Mouse (Mus musculus) fat pad, adult 2 months (tissue): ENCODE results near the gene Pcnt.

Source experiments
- DNase-seq: peaks from one replicate; pipeline ENCODE4 v3.0.0-alpha.2; 2011; ENCODE audit warnings: low read depth, low spot score; ENCODE audit errors: extremely low read depth

Pcnt gene

DNA sequence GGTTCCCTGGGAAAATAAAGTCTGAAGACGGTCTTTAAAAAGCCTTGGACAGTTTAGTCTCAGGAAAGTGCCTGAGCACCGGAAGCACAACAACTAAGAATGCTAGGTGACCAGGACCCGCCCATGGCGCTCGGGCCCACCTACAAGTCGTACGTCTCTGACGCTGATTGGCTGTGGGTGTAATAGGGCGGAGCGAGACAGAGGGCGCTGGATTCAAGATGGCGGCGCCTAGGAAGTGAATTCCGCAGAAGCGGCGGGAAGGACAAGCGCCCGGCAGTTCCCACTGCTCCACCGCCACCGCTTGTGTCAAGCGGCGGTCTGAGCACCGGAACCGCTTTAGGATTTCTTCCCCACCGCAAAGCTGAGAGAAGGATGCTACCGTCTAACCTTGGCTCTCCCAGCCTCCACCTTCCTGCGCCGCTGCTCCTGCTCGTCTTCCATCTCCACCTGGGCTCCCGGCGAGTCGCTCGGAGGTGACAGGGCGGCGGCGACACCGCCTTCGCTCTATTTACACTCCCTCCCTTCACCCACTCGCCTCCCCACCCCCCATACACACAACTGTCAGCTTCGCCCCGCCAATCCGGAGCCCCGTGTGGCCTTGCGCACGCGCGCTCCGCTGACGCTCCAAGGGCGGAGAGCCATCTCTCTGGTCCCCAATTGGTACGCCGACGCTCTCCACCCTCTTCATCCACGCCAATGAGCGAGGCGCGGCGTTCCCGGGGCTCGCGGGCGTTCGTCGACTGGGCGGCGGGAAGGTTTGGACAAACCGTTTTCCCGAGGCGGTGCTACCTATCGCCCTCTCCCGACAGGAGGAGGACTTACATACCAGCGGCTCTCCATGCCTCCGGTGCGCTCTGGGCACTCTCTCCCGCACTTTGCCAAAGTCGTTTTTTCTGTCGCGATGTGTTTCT lies at the start of gene Pcnt:
Pcnt (minus strand) TSS at position 609 of the 911 bp plus-strand sequence.
- peak; percentile 43 for DNase-seq

DNA sequence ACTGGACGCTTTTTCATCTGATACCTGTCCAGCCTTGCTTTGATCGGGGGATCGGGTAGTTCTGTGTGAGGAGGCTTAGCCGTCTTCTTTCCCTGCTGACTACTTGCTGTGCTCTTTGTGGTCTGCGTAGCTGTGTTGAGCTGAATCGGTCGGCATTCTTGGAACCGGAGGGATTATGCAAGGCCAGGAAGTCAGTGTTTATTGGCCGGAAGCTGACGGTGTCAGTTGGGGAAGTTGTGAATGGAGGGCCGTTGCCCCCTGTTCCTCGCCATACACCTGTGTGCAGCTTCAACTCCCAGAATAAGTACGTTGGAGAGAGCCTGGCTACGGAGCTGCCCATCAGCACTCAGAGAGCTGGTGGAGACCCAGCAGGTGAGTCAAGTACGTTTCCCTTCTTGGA lies 46.6 kb upstream of the Pcnt start:
- no peak for DNase-seq

DNA sequence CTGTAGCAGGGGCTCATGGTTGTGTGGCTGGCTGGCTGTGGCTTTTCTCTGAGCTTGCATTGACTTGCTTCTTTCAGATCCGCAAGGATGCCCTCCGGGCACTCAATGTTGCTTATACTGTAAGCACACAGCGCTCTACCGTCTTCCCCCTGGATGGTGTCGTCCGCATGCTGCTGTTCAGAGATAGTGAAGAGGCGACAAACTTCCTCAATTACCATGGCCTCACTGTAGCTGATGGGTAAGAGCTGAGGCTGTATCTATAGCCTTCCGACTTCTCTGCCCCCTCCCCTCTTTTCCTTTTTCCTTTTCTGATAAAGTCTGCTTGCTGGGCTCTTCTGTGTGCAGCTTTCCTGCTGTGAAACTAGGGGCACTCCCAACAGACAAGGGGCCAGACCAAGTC lies 45.7 kb upstream of the Pcnt start:
- DNase-seq, result no peak

DNA sequence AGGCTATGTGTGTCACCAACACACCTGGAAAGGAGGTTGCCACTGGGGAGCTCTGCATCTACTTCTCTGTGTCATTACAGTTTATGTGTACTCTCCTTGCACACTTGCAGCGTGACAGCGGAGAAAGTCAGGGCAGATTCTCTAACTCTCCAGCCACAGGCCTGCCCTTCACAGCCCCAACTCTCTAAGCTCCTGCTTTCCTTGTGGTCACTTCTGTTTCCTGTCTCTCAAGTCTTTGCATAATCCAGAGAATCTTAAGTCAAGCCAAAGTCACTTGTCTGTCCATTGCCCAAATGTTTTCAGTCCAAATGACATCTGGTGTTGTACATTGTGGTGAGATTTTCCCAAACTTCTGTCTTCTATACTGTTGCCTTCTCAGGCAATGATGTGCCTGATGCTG lies 43.7 kb upstream of the Pcnt start:
- DNase-seq, result no peak

DNA sequence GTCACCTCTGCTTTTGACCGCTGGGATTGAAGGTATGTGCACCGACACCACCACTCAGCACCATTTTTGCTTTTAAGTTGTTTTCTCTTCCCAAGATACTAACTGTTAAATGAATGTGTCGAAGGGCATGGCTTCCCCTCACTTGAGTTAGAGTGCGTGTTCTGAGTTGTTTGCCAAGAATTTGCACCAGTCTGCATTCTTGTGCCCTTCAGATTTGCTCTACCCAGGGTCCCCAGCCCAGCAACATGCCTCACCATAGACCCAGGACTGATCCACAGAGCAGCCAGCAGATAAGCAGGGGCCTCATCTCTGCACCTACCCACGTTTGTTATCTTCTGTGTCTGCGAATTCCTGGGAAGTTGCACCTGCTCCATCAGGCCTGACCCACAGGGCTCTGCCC lies 38.9 kb upstream of the Pcnt start:
- DNase-seq, result no peak

DNA sequence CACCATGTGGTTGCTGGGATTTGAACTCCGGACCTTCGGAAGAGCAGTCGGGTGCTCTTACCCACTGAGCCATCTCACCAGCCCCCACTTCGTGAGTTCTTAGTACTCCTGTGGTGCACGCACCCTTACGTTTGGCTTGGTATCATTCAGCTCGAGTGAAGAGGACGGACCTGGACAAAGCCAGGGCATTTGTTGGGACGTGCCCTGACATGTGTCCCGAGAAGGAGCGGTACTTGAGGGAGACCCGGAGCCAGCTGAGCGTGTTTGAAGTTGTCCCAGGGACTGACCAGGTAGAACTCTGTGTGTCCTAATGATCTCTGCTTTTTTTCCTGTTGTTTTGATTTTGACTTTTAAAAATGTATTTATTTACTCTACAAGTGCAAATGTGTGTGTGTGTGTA lies 38.3 kb upstream of the Pcnt start:
- DNase-seq, result no peak

DNA sequence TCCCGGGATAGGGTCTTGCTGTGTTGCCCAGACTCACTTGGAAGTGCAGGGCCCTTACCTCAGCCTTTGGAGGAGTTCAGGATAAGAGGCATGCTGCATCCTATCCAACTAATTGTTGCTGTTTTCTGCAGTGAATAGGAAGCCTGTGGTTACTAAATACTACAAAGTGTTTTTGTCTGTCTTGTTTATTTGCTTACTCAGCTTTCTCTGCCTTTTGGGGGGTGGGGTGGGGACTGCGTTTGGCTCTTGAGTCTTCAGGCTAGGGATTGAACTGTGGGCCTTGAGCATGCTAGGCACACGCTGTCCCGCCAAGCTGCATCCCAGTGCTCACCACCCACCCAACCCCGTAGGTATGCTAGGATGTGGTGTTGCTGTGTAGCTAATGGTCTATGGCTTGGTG lies 31.2 kb upstream of the Pcnt start:
- no peak for DNase-seq

DNA sequence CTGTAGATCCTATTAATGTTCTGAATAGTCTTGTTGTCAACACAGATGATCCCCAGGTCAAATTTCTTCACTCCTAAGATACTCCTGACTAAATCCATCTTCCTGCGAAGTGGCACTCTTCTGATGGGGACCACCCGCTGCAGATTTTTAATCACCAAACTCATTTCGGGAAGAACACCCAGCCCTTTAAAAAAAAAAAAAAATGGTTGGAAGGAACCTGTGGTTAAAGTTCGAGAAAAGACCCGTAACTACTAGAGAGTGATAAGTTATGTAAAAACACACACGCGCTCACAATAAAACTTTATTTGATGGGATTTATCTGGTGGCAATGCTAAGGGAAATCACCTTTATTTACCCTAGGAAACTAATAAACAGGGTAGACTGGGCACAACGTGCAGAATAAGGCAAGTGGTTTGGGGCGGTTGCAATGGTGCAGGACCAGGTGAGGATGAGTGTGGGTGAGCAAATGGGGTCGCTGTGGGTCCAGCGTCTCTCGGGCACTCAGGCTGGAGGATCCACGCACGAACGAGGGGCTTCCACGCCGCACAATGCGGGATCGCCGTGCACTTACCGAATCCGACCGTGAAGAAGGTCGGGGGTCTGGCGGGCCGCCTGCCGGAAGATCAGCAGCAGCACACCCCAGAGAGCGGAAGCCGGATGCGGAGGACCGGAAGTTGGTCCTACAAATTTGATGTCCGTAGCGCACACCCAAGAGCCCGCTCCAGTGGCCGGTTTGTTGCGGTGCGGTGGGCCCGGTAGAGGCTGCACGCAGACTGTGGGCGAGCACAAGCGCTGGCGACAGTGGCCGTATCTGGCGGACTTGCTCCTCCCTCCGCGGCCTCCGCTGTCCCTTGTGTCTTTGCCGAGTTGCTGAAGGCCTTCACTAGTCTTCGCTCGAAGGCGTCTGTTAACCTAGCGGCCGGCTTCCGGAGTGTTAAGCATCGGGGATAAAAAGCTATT lies 25.9 kb upstream of the Pcnt start, which contains the start of the genes Mcm3ap and Ybey:
Mcm3ap (plus strand) TSS at position 725 of the 960 bp plus-strand sequence.
Ybey (minus strand) TSS at position 912 of the 960 bp plus-strand sequence.
- DNase-seq, result no peak

DNA sequence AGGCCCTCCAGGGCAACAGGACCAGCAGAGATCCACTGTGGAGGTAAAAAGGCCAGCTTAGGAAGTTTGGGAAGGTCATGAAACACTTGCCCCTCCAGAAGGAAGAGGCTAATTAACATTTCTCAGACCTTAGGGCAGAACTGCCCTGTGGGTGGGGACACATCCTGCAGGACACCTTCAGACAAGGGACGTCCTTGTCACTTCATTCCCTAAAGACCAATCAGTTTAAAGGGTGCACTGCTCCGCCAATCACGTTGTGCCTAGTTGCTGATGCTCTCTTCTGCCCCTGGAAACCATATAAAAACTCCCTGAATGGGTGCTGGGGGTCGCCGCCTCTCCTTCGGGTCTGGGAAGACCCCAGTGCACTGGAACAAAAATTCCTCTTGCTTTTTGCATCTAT lies 20.1 kb upstream of the Pcnt start:
- DNase-seq, result no peak

DNA sequence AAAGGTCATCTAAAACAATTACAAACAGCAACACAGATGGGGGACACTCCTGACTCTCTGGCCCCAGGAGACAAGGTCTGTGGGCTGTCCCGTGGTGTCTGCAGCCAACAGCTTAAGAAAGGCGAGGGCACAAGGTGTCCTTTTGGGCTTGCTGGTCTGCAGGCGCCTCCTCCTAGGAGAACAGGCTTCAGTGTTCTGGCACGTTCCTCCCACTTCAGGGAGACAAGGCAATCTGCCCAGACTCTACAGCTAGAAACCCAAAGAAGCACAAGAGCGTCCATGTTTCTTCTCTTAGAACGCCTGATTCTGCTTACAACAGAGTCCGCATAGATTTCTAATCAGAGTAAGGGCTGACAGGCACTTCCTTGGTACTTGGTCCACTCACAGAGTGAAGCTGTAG lies 19.7 kb upstream of the Pcnt start:
- DNase-seq, result no peak

DNA sequence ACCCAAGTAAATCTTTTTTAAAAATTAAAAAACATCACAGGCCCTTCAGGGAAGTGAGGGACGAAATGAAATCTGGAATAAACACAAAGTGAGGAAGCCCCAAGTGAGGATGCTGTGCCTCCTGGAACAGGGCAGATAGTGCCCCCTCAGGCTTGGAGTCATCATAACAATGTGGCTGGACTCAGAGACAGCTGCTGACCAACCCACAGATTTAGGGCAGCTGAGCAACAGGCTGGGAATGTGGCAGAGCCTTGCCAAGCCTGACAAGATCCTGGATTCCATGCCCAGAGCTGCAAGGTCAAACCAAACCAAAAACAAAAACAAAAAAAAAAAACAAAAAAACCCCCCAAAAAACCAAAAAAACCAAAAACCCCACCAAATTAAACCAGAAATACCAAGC lies 18.7 kb upstream of the Pcnt start:
- DNase-seq, result no peak

DNA sequence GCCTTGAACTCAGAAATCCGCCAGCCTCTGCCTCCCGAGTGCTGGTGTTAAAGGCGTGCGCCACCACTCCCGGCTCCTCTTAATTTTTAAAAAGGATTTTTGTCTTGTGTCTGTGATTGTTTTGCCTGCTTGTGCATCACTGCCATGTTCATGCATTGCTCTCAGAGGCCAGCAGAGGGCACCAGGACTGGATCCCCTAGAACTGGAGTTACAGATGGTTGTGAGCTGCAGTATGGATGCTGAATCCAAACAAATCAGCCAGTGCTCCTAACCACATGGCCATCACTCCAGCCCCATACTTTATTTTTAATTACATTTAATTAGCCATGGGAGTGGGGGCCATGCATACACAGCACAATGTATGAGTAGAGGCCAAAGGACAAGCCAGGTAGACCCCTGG lies 12.7 kb upstream of the Pcnt start:
- DNase-seq, result no peak

DNA sequence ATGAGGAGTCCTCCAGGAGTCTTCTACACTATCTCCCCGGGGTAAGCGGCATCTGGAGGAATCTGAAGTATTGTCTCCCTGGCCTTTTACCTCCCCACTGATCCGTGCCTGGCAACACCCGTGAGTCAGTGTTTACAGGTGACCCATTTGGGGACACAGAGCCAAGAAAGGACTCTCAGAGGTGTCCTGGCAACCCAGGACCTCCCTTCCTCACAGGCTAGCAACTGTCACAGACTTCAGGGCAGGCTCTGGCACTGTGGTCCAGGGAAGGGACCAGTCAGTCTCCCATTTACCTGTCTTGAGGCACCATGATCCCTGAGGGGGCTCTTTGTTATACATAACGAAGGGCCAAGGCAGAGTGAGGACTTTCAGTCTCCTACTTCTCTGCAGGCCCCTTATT lies 6.3 kb upstream of the Pcnt start, which contains the start of gene 2610028H24Rik:
2610028H24Rik (plus strand) TSS at position 231 of the 400 bp plus-strand sequence.
- DNase-seq, result no peak

DNA sequence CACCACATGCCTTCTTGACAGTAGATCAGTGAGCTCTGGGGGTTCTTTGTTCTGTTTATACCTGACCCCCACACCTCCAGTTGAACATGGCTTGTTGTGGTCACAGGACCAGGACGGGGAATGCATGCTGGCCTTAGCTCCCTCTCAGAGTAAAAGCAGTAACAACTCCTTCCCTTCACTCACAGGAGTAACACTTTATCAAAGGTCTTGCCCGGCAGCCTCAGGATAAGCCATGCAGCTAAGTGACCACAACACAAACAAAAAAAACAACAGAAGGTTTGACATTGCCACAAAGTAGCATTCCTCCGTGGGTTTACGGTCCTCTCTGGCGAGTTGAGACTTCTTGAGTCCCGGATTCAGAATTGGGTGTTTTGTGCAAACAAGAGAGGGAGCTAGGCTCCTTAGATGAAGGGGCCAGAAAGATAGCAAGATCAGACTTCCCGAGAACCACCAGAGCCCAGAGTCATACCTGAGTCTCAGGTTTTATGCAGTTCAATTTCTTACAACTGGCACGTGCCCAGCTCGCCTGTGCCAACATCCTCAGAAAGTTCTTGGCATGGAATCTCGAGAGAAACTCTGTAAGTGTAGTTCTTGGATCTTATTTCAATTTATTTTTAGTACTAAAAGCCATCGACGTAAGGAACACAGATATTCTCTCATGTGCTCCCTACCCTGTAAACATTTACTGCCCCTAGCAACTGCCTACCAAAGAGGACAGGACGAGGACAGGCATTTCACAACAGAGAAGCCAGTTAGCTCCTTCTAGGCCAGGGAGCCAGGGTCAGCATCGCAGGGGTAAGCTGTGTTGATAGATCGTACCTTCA lies 5.0 kb upstream of the Pcnt start:
- no peak for DNase-seq

DNA sequence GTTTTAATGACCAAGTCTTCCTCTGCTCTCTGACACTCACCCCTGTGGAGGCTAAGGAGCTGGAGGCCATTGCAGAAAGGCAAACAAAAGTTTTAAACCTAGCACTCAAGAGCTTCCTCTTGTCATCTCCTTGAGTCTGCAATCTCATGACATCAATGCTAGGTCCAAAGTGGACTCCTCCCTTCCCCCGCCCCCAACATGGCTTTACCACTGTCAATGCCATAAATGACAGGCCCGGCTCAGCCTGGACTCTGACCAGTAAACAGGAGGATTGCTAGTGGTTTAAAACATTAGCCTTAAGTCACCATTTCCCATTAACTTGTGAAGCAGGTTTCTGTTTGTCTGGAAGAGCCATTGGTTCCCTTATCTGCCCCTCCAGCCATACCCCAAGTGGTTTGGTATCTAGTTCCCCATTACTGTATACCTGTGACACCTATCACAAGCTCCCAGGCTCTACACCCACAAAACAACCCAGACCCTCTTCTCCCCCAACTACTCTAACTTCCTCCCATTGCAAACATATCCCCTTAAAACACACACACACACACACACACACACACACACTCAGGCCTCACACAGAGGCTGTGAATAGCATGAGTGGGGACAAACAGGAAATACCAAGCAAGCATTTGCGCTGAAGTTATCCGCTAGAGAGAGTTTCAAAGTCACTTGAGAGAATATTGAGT lies 3.6 kb upstream of the Pcnt start:
- no peak for DNase-seq

DNA sequence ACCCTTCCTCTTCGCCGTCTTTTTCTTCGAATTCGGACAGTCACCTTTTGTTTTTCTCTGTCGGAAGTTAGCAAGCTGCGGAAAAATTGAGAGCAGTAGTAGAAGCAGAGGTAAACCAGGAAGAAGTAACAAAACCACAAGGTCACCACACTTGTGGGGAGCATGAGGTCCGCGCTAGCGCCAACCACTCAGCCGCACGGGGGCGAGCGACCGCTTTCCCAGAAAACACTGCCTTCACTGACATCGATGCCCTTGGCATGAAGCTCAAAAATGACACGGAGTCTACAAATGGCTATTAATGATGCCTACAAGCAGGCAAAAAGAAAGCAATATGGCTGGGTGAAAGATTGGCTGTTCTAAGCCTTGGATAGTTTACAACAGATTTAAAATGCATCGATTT lies 2.3 kb downstream of the Pcnt start, which contains the start of gene AC141477.1:
AC141477.1 (minus strand) TSS at position 164 of the 400 bp plus-strand sequence.
- DNase-seq, result no peak

DNA sequence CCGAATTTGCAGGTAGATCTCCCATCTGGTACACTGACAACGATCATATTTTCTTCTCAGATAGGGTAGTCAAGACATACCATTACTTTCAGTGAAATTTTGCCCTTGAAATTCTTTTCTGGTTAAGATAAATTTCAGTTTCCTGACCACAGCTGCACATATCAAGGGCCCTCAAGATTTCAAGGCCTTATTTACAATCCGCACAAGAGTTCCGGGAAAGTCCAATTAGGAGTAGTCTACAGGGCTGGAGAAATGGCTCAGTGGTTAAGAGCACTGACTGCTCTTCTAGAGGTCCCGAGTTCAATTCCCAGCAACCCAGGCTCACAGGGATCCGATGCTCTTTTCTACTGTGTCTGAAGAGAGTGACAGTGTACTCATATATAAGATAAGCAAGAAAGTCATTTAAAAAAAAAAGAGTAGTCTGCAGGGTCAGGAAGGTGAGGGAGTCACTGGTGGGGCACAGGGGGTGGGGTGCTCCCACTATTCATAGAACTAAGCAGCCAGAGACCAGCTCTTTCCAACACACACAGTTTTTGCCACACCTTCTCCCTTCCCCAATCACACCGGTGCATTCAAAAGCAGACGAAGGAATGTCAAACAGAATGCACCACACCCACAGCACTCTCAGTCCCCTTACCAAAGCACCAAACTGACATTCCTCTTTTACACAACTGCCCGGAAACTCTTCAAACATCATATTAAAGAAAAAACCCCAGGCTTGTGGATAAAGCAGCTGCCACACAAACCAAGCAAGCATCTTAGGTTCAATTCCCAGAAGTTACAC lies 3.3 kb downstream of the Pcnt start:
- DNase-seq, result no peak

DNA sequence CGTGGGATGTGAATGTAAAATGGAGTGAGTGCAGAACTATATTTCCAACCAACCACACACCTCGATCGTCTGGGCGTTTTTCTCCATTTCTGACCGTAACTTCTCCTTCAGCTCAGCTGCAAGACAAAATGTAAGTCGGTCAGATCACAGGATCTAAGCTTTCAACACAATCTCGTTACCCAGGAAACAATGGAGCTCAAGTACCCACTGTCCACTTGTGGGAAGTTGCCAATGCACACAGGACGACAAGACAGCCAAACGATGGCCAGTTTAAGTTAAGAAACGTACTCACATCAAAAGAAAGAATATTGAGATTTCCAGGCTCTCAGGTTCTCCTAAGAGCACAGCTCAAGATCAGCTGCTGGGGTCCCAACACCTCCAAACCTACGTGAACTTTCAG lies 8.7 kb downstream of the Pcnt start:
- no peak for DNase-seq

DNA sequence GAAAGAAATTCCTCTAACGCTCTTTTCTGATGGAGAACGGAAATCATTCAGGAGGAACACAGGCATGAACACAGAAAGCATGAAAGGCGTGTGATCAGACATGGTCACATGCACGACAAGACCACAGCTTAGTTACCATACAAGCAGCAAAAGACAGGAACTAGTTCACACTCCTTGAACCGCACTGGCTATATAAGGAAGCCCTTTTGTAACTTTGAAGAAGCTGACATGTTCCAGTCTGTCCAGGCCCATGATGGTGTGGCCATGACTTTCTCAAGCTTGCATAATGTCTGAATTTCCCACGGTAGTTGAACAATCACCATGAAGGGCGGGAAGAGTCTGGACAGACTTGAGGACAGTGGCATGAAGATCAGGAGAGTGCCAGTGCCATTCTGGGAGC lies 16.9 kb downstream of the Pcnt start:
- no peak for DNase-seq
